Mouse (Mus musculus) lung, postnatal 0 days (tissue): ENCODE measurements at regions not wholly inside any gene's neighbourhood (a gene's known extent, or its start where the extent isn't known, plus 50 kb on each side); places are given as distances from the start of the nearest gene placed in this dataset.

ENCODE experiments used
- CTCF ChIP-seq: IDR thresholded peaks from 2 replicates; pipeline ENCODE4 v1.5.1; 2016; ENCODE audit warnings: antibody characterized with exemption, mild to moderate bottlenecking
- EP300 ChIP-seq: IDR thresholded peaks from 2 replicates; pipeline ENCODE4 v1.6.1; 2016; ENCODE audit warnings: antibody characterized with exemption, mild to moderate bottlenecking, control low read depth

- TF ChIP-seq CTCF (no peak), EP300 (no peak)
Observed at GRCm38 (mm10) chr12:10573381-10573780, 182.8 kb downstream of the Rdh14 start.
